In the genomic region with DNA sequence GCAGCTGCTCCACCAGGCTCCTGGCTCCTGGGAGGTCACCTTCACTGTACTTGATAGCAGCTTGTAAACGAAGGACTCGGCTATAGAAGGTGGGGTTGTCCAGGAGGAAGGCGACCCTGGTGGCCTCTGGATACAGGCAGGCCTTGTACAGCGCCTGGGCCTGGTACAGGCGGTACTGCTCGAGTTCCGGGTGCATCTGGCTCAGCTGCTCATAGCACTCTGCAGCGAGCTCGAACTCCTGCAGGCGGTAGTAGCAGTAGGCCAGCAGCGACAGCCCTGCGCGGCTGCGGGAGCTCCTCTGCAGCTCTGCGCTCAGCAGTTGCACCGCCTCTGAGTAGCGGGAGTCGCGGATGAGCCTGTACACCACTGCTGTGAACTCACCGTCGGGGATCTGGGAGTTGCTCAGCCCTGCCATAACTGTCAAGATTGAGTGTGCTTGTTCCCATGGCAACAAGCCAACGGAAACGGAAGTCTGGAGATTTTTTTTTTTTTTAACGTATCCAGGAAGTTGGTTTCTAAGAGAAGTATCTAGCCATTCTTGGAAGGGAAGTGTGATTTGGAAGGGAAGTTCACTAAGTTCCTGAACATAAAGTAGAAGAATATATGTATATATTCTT, we compare ENCODE assay signal across 9 mouse cellular contexts. TPM values are rescaled to one million over a fixed set of nuclear protein-coding genes. Genes with fewer than 3 reads are reported as not detected.
DNase-seq lines count a peak whose midpoint lies in the region; ATAC-seq and TF ChIP-seq lines count a peak whose summit lies in the region.
"Not testable (repeated sequence)": the region's sequence is repeated elsewhere in the genome, so short reads cannot be mapped to it uniquely, and the experiment has no call there.
"Had no signal": no experiment of that assay in that cellular context is flagged by ENCODE, and none has a peak within 500 bp of the region (broad histone marks: within the 10 kb centered on the region; RNA-seq: fewer than 3 reads in every experiment).

A gene (minus strand): TSS at position 419 of the 617 bp plus-strand sequence.

- not testable (repeated sequence) for H3K36me3 ChIP-seq in forebrain, embryonic 15.5 days

- H3K4me1 ChIP-seq in bone marrow macrophage, adult 2 months (ENCODE audit: control insufficient read depth, insufficient read depth, low read length); forebrain, embryonic 15.5 days: not testable (repeated sequence)

- intact Hi-C loops in heart, postnatal 10 days (cut with DNase I), result not testable (repeated sequence)

- 29% methylated on average over 21 of the region's 24 CpGs for WGBS in forebrain, embryonic 15.5 days

- H3K9me3 ChIP-seq in forebrain, embryonic 15.5 days, result not testable (repeated sequence)

- not testable (repeated sequence) for H3K4me3 ChIP-seq in bone marrow macrophage, adult 2 months (ENCODE audit: insufficient read depth, low read length); forebrain, embryonic 15.5 days

- TF ChIP-seq CTCF in bone marrow macrophage, adult 2 months (IDR thresholded peaks at IDR 0.05; ENCODE audit: low read depth, low read length), result not testable (repeated sequence)

- H3K9ac ChIP-seq in forebrain, embryonic 15.5 days (replicated peaks), result not testable (repeated sequence)

- TF ChIP-seq POLR2A in bone marrow macrophage, adult 2 months (IDR thresholded peaks at IDR 0.05; ENCODE audit: borderline replicate concordance, low read depth, low read length), result not testable (repeated sequence)

- DNase-seq in 416B (ENCODE audit: low read depth) (peak; percentile 63), liver (peak; percentile 16)
- DNase-seq in heart, postnatal 10 days, result peak; percentile 58 to 80
- peak; percentile 38 for DNase-seq in kidney, adult 18-20 months

- H3K27ac ChIP-seq in bone marrow macrophage, adult 2 months (ENCODE audit: insufficient read depth, low read depth, low read length), result peak within 1 kb of the TSS; percentile 4; the same call in 1 of the 2 replicates
- not testable (repeated sequence) for H3K27ac ChIP-seq in forebrain, embryonic 15.5 days (replicated peaks)

- H3K4me2 ChIP-seq in forebrain, embryonic 15.5 days (replicated peaks), result 0 out of 2 replicates have a peak within 1 kb of the TSS, but pooled peaks have one; percentile 10

- H3K27me3 ChIP-seq in forebrain, embryonic 15.5 days, result not testable (repeated sequence)

- not testable (repeated sequence) for ATAC-seq in forebrain, embryonic 15.5 days (replicated peaks)
- peak; percentile 63 for ATAC-seq in megakaryocyte-erythroid progenitor cell, adult 5-6 weeks (replicated peaks; ENCODE audit: low FRiP score, low TSS enrichment, poor library complexity, severe bottlenecking)
- peak; percentile 18; the same call in 1 of the 2 replicates for ATAC-seq in neutrophil, adult 5-6 weeks (ENCODE audit: extremely low read depth, insufficient number of reproducible peaks, low FRiP score, poor library complexity, severe bottlenecking)

RNA-seq across cellular contexts. Expression of the gene that starts here (rescaled TPM):
- not detected in 2 replicates for polyA plus RNA-seq in bone marrow macrophage, adult 2 months (2012; ENCODE audit: insufficient read depth, insufficient read length, missing spikeins)
- polyA plus RNA-seq in forebrain, embryonic 15.5 days (2015; fragmentation: Nextera tagmentation; extraction: Ambion mirVana), result 0.47 and 0.79 TPM in 2 replicates
- total RNA-seq in heart, postnatal 10 days (2021), result 1 to 10 TPM; 1.0 to 1.6 TPM
- total RNA-seq in megakaryocyte-erythroid progenitor cell, adult 5-6 weeks (2014; fragmentation: Nextera tagmentation), result not detected in 2 replicates
- not detected in 2 replicates for total RNA-seq in megakaryocyte-erythroid progenitor cell, adult 5-6 weeks (2017)
- 1.5 and 2.3 TPM in 2 replicates for total RNA-seq in neutrophil, adult 5-6 weeks (2017)
- polyA plus RNA-seq: activated CD4-positive, CD25-positive, alpha-beta regulatory T cell, adult 4 months had no signal

Comparison
In these comparisons a context has a peak if more than half of its experiments do, and no peak if none do; other contexts are left out.
1. Peak in ATAC-seq in megakaryocyte-erythroid progenitor cell, adult 5-6 weeks; RNA of the gene not detected or under 1 TPM.
2. DNase-seq: peak in every context shown above with its lines; median percentile 69 in heart, postnatal 10 days; 63 in 416B; 38 in kidney, adult 18-20 months; 16 in liver.